Mouse (Mus musculus) cortical plate, adult 2 months (tissue): ENCODE data around the gene Hspb6. TPM values are rescaled to one million over a fixed set of nuclear protein-coding genes. Genes with fewer than 3 reads are reported as not detected.

Experiments used
- H3K27ac ChIP-seq: fragments of 200-500 bp; 2 replicates; pipeline ENCODE4 v1.5.1; 2012; ENCODE audit warnings: low read length, control low read depth, inconsistent platforms; ENCODE audit not compliant: insufficient read depth
- H3K4me1 ChIP-seq: fragments of 200-500 bp; 2 replicates; pipeline ENCODE4 v1.6.1; 2011; ENCODE audit warnings: low read length; ENCODE audit not compliant: control insufficient read depth, insufficient read depth
- H3K4me3 ChIP-seq: fragments of 200-500 bp; 2 replicates; pipeline ENCODE4 v1.5.1; 2011; ENCODE audit warnings: mild to moderate bottlenecking, low read length, control low read depth; ENCODE audit not compliant: insufficient read depth
- CTCF ChIP-seq: fragments of 200-500 bp; IDR thresholded peaks from 2 replicates; pipeline ENCODE4 v1.5.1; 2011; ENCODE audit warnings: mild to moderate bottlenecking, control low read depth, low read length; ENCODE audit not compliant: insufficient read depth; ENCODE audit errors: extremely low read depth
- POLR2A ChIP-seq: fragments of 200-500 bp; IDR thresholded peaks from 2 replicates; pipeline ENCODE4 v1.6.1; 2011; ENCODE audit warnings: mild to moderate bottlenecking, low read length, control low read depth; ENCODE audit not compliant: insufficient read depth; ENCODE audit errors: extremely low read depth
- polyA plus RNA-seq: library from polyadenylated mRNA; depleted of rRNA; stranded (reverse); fragments of >200 nt; gene quantifications from 2 replicates; pipeline ENCODE4 v1.2.3, GENCODE M21; 2012

The Hspb6 gene
- polyA plus RNA-seq, 1 experiment: 11.3 TPM

- Histone ChIP-seq H3K4me1 (peaks cover 1% of the 10 kb centered on the region; the same call in 1 of the 2 replicates), H3K4me3 (no peak overlapping the region), H3K27ac (no peak overlapping the region)
- TF ChIP-seq POLR2A (no peak), CTCF (no peak)
Observed at GRCm38 (mm10) chr7:30590927-30591604, 39.1 kb downstream of the Hspb6 start.

DNA sequence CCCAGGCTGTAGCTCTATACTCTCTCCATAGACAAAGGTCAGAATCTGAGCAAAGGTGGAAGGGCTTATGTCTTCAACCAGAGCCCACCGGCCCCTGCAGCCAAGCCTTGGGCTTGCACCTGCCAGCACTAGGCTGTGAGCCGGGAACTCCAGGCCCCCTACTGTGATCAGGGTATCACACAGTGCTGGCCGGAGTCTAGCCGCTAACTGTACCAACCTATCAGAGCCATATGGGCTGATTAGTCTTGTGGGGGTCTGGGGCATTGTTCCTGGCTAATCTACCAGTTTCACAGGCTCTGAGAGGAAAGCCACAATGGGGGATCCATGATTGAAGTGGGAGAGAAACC lies 39.6 kb downstream of the Hspb6 start:
- Histone ChIP-seq H3K4me3 (no peak overlapping the region), H3K4me1 (peaks cover 1% of the 10 kb centered on the region; the same call in 1 of the 2 replicates), H3K27ac (no peak overlapping the region)
- TF ChIP-seq POLR2A: no peak
- TF ChIP-seq CTCF: no peak

DNA sequence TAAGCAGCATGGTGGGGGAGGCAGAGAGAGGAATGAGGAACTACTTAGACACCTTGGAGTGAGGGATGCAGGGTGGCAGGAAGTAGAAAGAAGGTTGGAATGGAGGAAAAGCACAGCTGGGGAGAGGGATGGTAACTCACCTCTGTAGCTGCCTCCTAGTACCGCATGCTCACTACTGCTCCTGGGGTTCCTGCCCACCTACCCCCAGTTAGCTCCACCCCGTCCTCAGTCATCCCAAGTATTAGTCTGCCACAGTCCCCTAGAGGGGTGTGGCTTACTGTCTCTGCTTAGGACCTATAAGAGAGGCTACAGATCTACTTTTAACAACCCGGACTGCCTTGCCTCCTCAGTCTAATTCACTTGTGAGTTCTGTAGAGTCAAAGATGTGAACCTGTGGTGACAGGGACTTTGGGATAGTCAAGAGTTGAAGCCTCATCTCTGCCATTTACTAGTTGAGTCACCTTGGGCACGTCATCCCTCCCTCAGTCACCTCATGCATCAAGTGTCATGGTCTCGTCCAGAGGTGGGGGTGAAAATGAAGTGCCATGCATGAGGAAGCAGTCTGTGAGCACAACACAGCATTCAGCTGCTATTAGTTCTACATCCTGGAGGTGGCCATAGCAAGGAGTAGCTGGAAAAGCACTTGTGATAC lies 40.9 kb downstream of the Hspb6 start:
- H3K4me1 ChIP-seq: no peaks in the 10 kb centered on the region
- no peak overlapping the region for H3K4me3 ChIP-seq
- TF ChIP-seq POLR2A (no peak), CTCF (no peak)
- H3K27ac ChIP-seq: no peak overlapping the region

- no peak overlapping the region for H3K27ac ChIP-seq
Observed at GRCm38 (mm10) chr7:30593579-30594509, 41.9 kb downstream of the Hspb6 start.

DNA sequence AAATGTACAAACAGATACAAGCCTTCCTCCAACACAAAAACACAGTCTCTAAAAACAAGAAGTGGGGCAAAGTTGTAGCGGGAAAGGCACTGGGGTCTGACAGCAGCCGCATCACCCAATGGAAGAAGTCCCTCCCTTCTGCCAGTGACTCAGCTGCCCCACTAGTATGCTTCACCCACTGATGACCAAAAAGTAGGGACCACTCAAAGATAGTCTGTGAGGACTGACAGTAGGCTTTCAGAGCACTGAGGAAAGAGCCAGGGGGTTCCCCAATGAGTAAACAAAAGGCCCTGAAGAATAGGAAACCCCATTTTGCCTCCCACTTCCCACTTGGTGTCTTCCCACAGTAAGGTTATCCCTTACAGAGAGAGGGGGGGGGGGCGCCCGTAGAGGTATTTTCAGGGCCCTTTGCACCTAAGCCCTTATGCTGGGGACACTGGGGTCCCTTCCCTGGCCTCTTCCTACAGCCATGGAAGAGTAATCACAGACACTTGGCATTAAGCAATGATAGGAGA lies 42.6 kb downstream of the Hspb6 start:
- H3K4me3 ChIP-seq: no peak overlapping the region
- H3K27ac ChIP-seq: no peak overlapping the region
- H3K4me1 ChIP-seq: no peaks in the 10 kb centered on the region
- TF ChIP-seq POLR2A: no peak
- no peak for TF ChIP-seq CTCF

More at GRCm38 (mm10) chr7:30593579-30594509, 41.9 kb downstream of the Hspb6 start:
- Histone ChIP-seq H3K4me1 (no peaks in the 10 kb centered on the region), H3K4me3 (no peak overlapping the region)
- no peak for TF ChIP-seq CTCF
- TF ChIP-seq POLR2A: no peak

DNA sequence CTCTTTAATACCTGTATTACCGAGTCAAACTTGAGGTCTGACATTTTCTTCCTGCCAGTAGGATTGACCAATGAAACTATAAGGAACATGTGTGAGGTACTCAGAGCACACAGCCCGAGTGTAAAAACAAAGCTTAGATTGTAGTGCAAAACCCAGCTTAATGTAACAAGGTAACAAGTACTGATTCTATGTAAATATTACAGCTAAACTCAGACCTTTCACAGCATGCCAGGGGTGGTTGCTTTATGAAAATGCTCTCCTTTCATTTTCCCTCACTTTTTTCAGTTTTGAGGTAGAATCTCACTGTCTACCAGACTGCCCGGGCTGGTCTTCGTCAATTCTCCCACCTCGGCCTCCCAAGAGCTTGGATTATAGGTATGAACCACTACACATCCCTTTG lies 44.1 kb downstream of the Hspb6 start:
- Histone ChIP-seq H3K4me3 (no peak overlapping the region), H3K27ac (no peak overlapping the region), H3K4me1 (no peaks in the 10 kb centered on the region)
- no peak for TF ChIP-seq CTCF
- no peak for TF ChIP-seq POLR2A

- TF ChIP-seq CTCF (no peak), POLR2A (no peak)
- Histone ChIP-seq H3K4me3 (no peak overlapping the region), H3K4me1 (no peaks in the 10 kb centered on the region), H3K27ac (no peak overlapping the region)
Observed at GRCm38 (mm10) chr7:30596811-30597210, 44.8 kb downstream of the Hspb6 start.

DNA sequence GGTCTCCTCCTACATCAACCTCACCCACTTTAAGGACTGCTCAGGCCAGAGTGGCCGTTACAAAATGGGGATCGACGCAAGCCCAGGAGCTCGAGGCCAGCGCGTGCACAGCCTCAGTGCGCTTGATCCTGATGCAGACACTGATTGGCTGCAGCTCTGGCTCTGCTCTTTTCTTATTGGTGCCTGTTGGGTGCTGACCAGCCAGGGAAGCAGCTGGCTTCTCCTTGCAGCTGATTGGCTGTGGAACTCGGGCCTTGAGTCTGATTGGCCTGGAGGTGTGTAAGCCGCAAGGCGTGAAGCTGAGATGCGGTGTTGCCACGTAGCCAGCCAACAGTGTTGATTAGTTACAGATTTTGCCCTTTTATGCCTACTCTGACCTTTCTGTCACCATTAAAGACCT lies 46.8 kb downstream of the Hspb6 start, which contains the start of gene Zbtb32:
TSS of gene Zbtb32 (minus strand) at position 124 of the 400 bp plus-strand sequence.
- no peak within 1 kb of the TSS for H3K4me3 ChIP-seq
- TF ChIP-seq CTCF (no peak), POLR2A (no peak)
- H3K4me1 ChIP-seq: no peaks in the 10 kb centered on the region
- no peak within 1 kb of the TSS for H3K27ac ChIP-seq

GRCm38 (mm10) chr7:30599933-30600353 lies 48.0 kb downstream of the Hspb6 start:
- no peaks in the 10 kb centered on the region for H3K4me1 ChIP-seq
- H3K27ac ChIP-seq: no peak overlapping the region
- H3K4me3 ChIP-seq: no peak overlapping the region
- TF ChIP-seq CTCF (no peak), POLR2A (0 out of 2 replicates have a peak, but pooled peaks have one; percentile 18)

DNA sequence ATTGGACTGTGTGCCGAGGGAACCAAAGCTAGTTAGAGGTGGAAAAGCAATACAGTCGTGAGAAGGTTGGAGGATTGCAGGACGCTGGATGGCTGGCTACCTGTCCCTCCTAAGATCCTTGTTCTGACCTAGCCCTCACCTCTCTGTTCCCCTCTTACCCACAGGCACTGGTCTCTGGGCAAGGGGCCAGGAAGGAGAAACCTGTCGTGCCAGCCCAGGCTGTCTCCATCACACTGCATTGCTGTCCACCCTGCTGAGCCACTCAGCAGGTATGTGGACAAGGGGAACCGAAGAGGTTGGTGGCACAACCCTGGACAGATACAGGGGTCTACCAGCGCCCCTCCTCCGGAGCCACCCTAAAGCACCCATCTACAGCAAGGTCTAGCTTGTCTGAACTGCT lies 48.7 kb downstream of the Hspb6 start:
- Histone ChIP-seq H3K27ac (no peak overlapping the region), H3K4me3 (no peak overlapping the region), H3K4me1 (no peaks in the 10 kb centered on the region)
- no peak for TF ChIP-seq POLR2A
- no peak for TF ChIP-seq CTCF
